Mouse (Mus musculus) v-Abl transformed pro-B cells (cell line): ENCODE measurements around the gene Tigd3.

Source experiments
- in situ Hi-C, 2 experiments: fragments of 400-800 bp; cut with MboI; formaldehyde crosslinking; loops; one replicate each; pipeline ENCODE4 v1.15.1; 2025; ENCODE audit not compliant: unreplicated experiment in 2 of 2

Tigd3 gene

GRCm38 (mm10) chr19:5878916-5879315 is 15.0 kb downstream of the Tigd3 start:
- in situ Hi-C loops = loop anchor here (5.0 to 10.0 kb wide), 2 partner anchors 87 to 354 kb away; no protein-coding TSS in a partner anchor

GRCm38 (mm10) chr19:5878362-5878722 is 15.6 kb downstream of the Tigd3 start:
- in situ Hi-C loops = loop anchor here (5.0 to 10.0 kb wide), 2 partner anchors 86 to 354 kb away; no protein-coding TSS in a partner anchor

DNA sequence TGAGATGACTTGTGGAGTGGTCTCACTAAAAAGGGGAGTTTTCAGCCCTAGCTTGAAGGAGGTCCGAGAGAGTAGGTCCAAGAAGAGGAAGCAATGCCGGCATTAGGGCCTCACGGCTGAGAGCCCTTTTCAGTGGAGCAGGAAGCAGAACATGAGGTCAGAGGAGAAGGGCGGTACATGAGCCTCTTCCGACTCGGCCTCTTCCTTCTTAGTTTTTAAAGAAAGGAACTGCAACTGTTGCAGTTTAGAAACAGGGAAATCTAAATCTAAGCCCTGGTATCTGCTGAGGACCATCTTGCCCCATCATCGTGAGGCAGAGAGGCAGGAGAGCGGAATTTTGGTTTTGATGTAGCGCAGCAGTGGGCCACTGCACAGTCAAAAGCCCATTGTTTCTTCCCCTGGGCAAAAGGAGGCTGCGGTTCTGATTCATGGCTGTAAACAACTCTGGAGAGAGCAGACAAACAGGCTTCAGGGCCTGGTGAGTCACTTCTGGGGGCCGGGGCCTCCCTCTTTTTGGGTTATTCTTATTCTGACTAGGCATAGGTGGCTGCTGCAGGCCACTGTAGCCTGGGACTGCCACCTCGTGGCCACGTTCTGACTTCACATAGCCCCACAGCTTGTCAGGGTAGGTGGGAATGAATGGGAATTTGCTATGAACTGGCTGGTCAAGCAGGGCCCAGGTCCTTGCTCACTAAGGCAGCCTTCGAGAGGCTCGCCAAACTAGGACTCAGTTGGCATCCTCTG is 16.2 kb downstream of the Tigd3 start, which contains the start of gene Slc25a45:
Gene Slc25a45 (plus strand): TSS at position 191 of the 744 bp plus-strand sequence.
- in situ Hi-C loops = loop anchor here (5.0 to 10.0 kb wide), 2 partner anchors 85 to 353 kb away; no protein-coding TSS in a partner anchor

GRCm38 (mm10) chr19:5874969-5875480 is 18.9 kb downstream of the Tigd3 start, which contains the start of gene Frmd8:
Gene Frmd8 (minus strand): TSS chr19:5875274.
- in situ Hi-C loops = loop anchor here (5.0 to 10.0 kb wide), 2 partner anchors 83 to 350 kb away; no protein-coding TSS in a partner anchor

DNA sequence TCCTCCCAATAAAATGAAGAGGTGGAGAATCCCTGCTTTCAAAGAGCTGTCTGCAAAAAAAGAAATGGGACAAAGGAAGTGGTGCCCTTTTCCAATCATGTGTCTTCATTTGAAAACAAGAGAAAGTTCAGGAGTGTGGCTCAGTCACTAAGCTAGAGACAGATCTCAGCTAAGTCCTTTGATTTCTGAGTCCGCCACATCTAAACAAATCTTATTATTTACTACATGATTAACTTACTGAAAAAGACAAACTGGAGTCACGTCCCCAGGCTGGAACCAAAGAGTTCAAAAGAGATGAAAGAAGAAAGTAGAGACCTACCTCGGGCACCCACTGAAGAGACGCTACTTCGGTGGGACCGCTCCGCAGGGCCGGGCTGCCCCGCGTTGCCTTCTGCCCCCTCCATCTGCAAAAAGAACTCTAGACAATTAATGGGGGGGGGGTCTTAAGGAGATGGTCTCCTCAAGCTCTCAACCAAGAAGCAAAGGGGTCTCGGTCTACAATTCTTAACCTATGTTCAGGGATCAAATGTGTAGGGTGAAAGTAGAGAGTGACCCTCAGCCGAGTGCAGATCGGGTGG is 19.5 kb downstream of the Tigd3 start:
- in situ Hi-C loops = loop anchor here in 1 of 2 experiments (10.0 kb wide), 1 partner anchor 350 kb away; no protein-coding TSS in a partner anchor

DNA sequence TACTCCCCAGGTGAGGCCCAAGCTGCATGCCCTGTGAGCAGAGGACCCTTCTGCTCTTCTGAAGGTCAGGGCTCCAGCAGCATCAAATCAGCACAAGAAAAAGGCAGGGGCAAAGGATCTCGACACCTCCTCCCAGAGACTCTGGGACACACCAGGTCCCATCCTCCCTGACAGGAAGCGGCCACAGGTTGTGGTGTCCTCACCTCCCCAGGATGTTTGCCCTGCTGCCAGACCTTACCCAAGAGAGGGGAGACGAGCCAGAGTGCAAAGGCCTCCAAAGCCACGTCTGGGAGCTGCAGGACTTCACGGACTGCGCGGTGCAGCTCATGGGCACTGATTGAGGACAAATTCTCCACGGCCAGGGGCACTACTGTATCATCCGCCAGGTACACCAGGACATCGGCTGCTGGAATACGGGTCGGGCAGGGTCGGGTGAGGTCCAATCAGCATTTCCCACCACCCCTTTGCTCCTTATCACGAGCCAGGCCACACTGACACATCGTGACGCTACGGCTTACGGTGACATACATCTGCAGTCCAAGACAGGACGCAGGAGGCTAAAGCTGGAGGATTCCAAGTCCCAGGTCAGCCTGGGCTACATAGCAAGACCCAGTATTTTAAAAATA is 20.9 kb downstream of the Tigd3 start:
- in situ Hi-C loops = loop anchor here in 1 of 2 experiments (10.0 kb wide), 1 partner anchor 348 kb away; no protein-coding TSS in a partner anchor

- in situ Hi-C loops = loop anchor here in 1 of 2 experiments (10.0 kb wide), 1 partner anchor 348 kb away; no protein-coding TSS in a partner anchor
Measured at GRCm38 (mm10) chr19:5872528-5872927, 21.4 kb downstream of the Tigd3 start.

- in situ Hi-C loops = loop anchor here in 1 of 2 experiments (10.0 kb wide), 1 partner anchor 347 kb away; no protein-coding TSS in a partner anchor
Measured at GRCm38 (mm10) chr19:5871683-5872082, 22.3 kb downstream of the Tigd3 start.

DNA sequence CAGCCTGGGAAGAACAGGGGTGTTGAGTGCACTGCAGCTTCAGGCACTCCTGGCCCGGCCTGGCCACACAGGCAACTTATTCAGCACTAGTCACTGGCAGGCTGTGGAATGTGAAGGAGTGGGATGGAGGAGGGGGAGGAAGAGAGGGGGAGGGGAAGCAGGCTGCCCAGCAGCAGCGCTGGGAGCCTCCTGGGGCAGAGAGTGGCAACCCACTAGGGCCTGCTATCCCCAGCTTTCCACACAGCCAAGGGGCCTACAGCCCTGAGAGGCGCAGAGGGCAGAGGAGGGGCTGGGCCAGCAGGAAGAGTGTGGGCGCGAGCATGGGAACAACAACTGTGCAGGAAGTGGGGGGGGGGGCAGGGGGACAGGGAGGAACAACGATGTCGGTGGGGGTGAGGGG is 22.7 kb downstream of the Tigd3 start:
- in situ Hi-C loops = loop anchor here in 1 of 2 experiments (10.0 kb wide), 1 partner anchor 346 kb away; no protein-coding TSS in a partner anchor

DNA sequence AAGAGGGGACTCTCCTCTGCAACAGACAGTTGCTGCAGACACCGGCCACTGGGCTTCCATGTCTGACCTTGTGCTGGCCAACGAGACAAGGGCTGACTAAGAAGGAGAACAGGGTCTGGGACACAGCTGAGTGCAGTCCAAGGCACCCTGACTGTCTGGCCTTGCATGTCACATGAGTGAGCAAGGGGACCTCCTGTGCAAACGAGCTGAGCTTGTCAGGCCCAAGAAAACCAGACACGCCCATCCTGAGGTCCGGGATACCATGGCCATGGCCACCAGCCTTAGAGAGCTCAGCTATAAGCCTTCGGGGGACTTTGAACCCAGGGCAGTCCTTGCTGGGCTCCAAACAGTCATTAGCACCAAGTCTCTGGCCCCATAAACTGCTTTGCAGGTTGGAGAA is 25.9 kb downstream of the Tigd3 start:
- in situ Hi-C loops = no loop called here

DNA sequence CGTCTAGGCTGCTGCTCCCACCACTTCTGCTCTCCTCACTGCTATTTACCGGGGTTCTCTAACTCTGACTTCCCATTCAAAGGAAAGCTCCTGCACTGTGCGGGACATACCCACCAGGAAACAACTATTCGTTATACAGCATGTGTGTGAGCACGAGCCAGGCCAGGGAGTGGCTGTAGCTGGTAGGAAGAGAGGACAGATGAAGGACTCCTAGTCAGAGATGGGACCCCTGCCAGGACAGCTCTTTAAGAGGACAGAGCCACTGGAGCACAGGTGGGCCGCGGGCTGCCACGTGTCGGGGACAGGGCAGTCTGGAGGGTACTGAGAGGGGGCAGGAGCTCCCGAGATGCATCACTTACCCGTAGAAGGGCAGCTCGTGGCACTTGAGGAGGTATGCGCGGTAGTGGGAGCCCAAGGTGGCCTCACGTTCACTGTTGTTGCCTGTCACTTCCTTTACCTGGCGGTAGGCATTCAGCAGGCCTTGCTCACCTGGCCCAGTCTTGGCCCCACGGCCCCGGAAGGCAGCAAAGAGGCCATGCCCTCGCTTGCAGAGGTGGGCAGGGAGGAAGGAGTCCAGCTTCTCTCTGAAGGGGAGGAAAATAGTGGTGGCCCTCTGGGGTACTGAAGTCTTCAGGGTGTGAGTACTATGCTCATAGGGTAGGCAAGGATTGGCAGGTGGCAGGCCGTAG is 29.1 kb downstream of the Tigd3 start:
- in situ Hi-C loops = no loop called here

DNA sequence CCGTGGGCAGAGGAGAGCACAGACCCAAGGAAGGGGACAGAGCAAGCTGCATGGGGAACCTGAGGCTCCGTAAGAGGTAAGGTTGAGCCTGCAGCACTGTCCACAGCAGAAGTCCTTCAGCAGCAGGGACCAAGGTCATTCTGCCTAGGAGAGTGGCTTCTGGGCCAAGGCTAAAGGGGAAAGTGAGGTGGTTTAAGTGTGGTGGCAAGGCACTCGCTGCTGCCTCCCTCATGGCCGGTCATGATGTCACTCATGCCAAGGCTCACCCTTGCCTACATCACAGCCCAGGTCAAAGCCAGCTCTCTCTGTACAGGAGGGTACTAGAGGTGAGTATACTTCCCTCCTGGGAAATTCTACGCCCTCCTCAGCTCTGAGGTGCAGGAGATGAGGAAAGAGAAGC is 30.2 kb downstream of the Tigd3 start:
- in situ Hi-C loops = no loop called here

GRCm38 (mm10) chr19:5862335-5863085 is 31.4 kb downstream of the Tigd3 start:
- in situ Hi-C loops = no loop called here

DNA sequence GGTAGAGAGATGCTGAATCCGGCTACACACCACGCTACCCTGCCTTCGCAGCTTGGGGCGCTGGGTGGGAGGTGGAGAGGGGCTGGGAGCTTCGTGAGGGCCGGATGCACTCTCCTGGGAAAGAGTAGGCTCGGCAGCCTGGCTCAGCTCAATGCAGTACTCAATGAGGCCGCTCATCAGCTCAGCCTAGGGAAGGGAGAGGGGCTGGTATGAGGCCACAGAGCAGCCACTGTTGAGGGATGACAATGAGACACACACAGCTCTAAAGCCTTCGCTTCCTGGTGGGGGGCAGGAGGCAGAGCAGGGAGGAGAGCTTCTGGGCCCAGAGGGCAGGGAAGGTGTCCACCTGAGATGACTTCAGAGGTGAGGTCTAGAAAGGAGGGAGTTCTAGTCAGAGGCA is 37.3 kb downstream of the Tigd3 start:
- in situ Hi-C loops = no loop called here

DNA sequence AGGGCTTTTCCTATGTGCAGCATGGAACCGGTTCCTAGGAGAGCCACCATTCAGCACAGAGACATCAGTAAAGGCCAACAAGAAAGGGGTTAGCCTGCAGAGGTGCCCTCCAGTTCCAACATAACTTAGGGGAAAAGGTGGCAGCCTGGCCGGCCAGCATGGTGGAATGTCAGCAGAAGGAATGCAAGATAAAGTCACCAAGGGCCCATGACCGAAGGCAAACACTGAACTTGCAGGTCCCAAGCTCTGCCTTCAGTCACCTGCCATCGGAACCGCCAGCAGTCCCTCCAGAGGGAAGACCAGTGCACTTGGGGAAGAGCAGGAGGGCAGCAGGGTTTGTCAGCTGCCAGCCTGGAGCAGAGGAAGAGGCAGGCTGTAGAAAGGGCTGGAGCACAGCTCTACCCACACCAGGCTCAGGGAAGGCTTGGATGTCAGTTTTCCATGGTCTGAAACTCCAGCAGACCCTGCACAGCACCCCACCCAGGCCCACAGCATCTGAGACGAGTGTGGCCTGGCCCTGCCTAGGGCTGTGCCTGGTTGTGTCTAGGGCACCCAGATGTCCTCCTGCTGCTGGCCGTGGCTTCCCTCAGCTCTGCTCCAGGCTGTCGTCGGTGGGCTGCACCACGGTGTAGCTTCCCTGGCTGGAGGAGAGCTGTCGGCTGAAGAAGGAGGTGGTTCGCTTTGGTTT is 41.8 kb downstream of the Tigd3 start:
- in situ Hi-C loops = loop anchor here (5.0 kb wide), 2 partner anchors 35 to 60 kb away; no protein-coding TSS in a partner anchor

GRCm38 (mm10) chr19:5851481-5851971 is 42.4 kb downstream of the Tigd3 start:
- in situ Hi-C loops = loop anchor here (5.0 kb wide), 2 partner anchors 36 to 59 kb away; no protein-coding TSS in a partner anchor

DNA sequence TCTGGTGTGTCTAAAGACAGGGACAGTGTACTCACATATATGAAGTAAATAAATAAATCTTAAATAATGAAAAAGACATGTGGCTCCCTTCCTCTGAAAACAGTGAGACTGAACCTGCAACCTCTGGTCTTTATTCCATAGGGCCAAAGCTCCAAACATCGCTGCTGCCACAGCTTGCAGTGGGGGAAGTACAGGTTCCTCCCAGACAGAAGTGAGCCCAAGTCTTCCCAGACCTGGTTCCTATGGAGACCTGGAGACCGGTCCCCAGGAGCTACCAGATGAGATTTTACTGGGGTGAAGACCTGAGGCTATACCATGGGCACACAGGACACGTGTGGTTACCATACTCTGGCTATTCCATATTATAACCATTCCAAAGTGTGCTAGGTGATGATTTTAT is 43.1 kb downstream of the Tigd3 start:
- in situ Hi-C loops = loop anchor here (5.0 kb wide), 2 partner anchors 36 to 59 kb away; no protein-coding TSS in a partner anchor

DNA sequence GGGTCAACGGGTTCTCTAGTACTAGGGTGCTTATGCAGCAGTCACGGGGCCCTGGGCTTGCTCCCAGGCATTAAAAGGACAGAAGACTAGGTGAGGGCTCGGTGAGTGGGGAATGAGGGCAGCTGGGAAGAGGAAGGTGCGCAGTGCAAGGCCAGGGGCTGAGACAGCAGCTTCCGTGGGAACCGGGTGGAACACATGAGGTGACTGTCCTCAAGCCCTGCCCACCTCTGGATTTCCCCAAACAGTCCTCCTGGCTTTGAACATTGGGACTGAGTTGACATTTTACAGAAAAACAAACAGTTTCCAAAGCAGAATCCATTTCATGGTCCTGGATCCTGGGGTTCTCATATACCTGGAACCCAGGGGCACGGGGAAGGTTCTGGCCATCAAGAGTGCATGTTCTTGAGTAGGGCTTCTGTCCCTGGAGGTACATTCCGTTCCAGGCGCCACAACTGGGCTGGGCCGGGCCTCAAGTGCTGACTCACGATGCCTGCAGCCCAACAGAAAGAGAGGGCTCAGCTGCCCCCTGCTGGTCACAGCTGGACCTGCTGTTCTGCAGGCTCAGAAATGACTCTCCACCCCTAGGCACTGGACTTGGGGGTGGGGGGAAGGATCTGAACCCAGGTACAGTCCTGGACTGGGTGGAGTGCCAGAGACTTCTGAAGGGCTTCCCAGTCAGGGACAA is 44.0 kb downstream of the Tigd3 start:
- in situ Hi-C loops = loop anchor here (5.0 kb wide), 2 partner anchors 37 to 58 kb away; no protein-coding TSS in a partner anchor
